Mouse (Mus musculus) layer of hippocampus, postnatal 10 days (tissue): Measurements from ENCODE around the gene Dnajc25. TPM values are rescaled to one million over a fixed set of nuclear protein-coding genes. Genes with fewer than 3 reads are reported as not detected.

Experiments used
- DNase-seq, 2 experiments: peaks; one replicate each; pipeline ENCODE4 v3.0.0; 2021; ENCODE audit warnings: low spot score in 2 of 2
- total RNA-seq, 2 experiments: library from RNA; stranded (reverse); gene quantifications; 2 replicates each; pipeline ENCODE4 v1.2.3; 2021

Gene Dnajc25
- total RNA-seq, 2 experiments from 2014 or later: 7.0 to 7.7 TPM

- no peak for DNase-seq
These were observed 74.4 kb downstream of the Dnajc25 start for GRCm38 (mm10) chr4:59069276-59069675.

Other genes starting within 250 kb of the Dnajc25 start
- gene Olfr267, start 207.3 kb upstream of the Dnajc25 start, total RNA-seq: under 1 TPM; 0.39 to 0.56 TPM
- 100 to 1,000 TPM; 136 to 153 TPM for gene Ecpas, start 82.3 kb upstream of the Dnajc25 start, total RNA-seq
- gene Zkscan16, start 51.4 kb upstream of the Dnajc25 start, total RNA-seq: 10 to 100 TPM; 22.5 to 26.9 TPM
- gene Ptgr1, start 7.9 kb upstream of the Dnajc25 start, total RNA-seq: 1 to 10 TPM; 5.3 to 5.8 TPM
- 1 to 10 TPM in 1 of 2 experiments, not detected in 1; 6.5 TPM for gene Gm20503, start 8.1 kb downstream of the Dnajc25 start, total RNA-seq
- gene Gng10, start 40.0 kb downstream of the Dnajc25 start, total RNA-seq: 100 to 1,000 TPM; 123 to 127 TPM
- gene AI481877, start 143.9 kb downstream of the Dnajc25 start, total RNA-seq: not detected
- gene Ugcg, start 194.2 kb downstream of the Dnajc25 start, total RNA-seq: 10 to 100 TPM; 78.9 to 90.0 TPM